8 mouse cellular contexts compared by ENCODE assay signal in the genomic region with DNA sequence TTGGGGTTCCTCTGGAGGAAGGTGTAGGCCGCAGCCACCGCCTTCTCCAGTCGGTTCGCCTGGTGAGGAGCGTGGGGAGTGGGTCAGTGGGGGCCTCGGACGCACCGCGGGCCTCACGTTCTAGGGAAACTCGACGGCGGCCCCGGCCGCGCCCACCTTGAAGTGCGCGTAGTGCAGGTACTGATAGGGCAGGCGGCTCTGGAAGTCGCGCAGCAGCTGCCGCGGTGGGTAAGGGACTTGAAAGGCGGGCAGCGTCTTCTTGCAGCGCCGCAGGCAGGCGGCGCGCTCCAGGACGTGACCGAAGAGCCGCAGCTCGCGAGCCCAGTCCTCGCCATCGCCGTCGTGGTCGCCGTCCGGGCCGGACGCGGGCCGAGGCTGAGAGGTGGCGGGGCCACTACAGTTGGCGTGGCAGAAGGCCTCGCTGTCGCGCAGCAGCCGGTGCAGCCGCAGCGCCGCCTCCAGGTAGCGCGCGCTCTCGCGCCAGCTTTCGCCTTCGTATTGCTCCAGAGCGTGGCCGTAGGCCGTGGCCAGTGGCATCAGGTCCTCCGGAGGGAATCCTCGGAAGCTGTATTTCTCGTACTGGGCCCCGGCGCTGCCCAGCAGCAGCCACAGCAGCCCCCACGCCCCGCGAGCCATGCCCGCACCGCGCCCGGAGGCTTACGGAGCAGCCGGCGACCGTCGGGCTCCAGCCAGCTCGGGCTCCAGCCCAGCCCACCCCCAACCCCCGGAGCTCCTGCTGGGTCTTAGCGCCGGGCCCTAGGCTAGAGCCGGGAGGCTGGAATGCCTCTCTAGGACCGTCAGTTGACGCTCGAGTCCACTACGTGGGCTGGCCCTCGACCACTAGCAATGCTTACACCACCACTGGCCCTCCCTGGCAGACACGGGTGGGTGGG. TPM values are rescaled to one million over a fixed set of nuclear protein-coding genes. Genes with fewer than 3 reads are reported as not detected.
DNase-seq lines count a peak whose midpoint lies in the region; ATAC-seq and TF ChIP-seq lines count a peak whose summit lies in the region.

A gene (minus strand): TSS at position 816 of the 893 bp plus-strand sequence.

- H3K36me3 ChIP-seq in heart, embryonic 12.5 days, result peaks cover 25% of the 10 kb centered on the region
- peaks cover 26% of the 10 kb centered on the region for H3K36me3 ChIP-seq in kidney, embryonic 15.5 days
- no peaks in the 10 kb centered on the region for H3K36me3 ChIP-seq in liver, embryonic 13.5 days
- H3K36me3 ChIP-seq in stomach, embryonic 15.5 days, result peaks cover 1% of the 10 kb centered on the region

- no peaks in the 10 kb centered on the region for H3K9me3 ChIP-seq in heart, embryonic 12.5 days (replicated peaks)
- H3K9me3 ChIP-seq in kidney, embryonic 15.5 days (replicated peaks), result no peaks in the 10 kb centered on the region
- H3K9me3 ChIP-seq in liver, embryonic 13.5 days (replicated peaks), result no peaks in the 10 kb centered on the region
- no peaks in the 10 kb centered on the region for H3K9me3 ChIP-seq in stomach, embryonic 15.5 days

- peak; percentile 96 for DNase-seq in 3T3-L1 (ENCODE audit: low read depth, low spot score)
- DNase-seq in liver, embryonic 13.5 days, result peak; percentile 29
- peak; percentile 61 for DNase-seq in natural killer cell, adult 2 months (ENCODE audit: low spot score in 2 of 2)

- H3K4me1 ChIP-seq in bone marrow, adult 2 months (ENCODE audit: control insufficient read depth, insufficient read depth, low read length), result no peaks in the 10 kb centered on the region
- peaks cover 6% of the 10 kb centered on the region; the same call in 1 of the 2 replicates for H3K4me1 ChIP-seq in embryonic fibroblast, embryonic 13.5 days (ENCODE audit: control insufficient read depth, insufficient read depth, low read length)
- H3K4me1 ChIP-seq in heart, embryonic 12.5 days (replicated peaks), result peaks cover 42% of the 10 kb centered on the region
- H3K4me1 ChIP-seq in kidney, embryonic 15.5 days, result peaks cover 65% of the 10 kb centered on the region
- H3K4me1 ChIP-seq in liver, embryonic 13.5 days (replicated peaks), result peaks cover 18% of the 10 kb centered on the region
- H3K4me1 ChIP-seq in stomach, embryonic 15.5 days, result peaks cover 32% of the 10 kb centered on the region

- peak within 1 kb of the TSS; percentile 90 for H3K9ac ChIP-seq in heart, embryonic 12.5 days
- peak within 1 kb of the TSS; percentile 75 for H3K9ac ChIP-seq in kidney, embryonic 15.5 days
- peak within 1 kb of the TSS; percentile 55 for H3K9ac ChIP-seq in liver, embryonic 13.5 days
- peak within 1 kb of the TSS; percentile 73 for H3K9ac ChIP-seq in stomach, embryonic 15.5 days

- peak within 1 kb of the TSS; percentile 20; the same call in 1 of the 2 replicates for H3K27ac ChIP-seq in bone marrow, adult 2 months (ENCODE audit: control insufficient read depth, insufficient read depth, low read depth, low read length, poor library complexity)
- peak within 1 kb of the TSS; percentile 92 for H3K27ac ChIP-seq in embryonic fibroblast, embryonic 13.5 days (ENCODE audit: insufficient read depth, low read length)
- peak within 1 kb of the TSS; percentile 94 for H3K27ac ChIP-seq in heart, embryonic 12.5 days (ENCODE audit: poor library complexity, severe bottlenecking)
- peak within 1 kb of the TSS; percentile 97 for H3K27ac ChIP-seq in kidney, embryonic 15.5 days
- H3K27ac ChIP-seq in liver, embryonic 13.5 days, result peak within 1 kb of the TSS; percentile 39
- peak within 1 kb of the TSS; percentile 96 for H3K27ac ChIP-seq in stomach, embryonic 15.5 days

- ATAC-seq in heart, embryonic 12.5 days (ENCODE audit: insufficient number of reproducible peaks, low FRiP score), result peak; percentile 92
- ATAC-seq in kidney, embryonic 15.5 days (replicated peaks; ENCODE audit: low FRiP score), result peak; percentile 96
- ATAC-seq in liver, embryonic 13.5 days (ENCODE audit: low read depth), result peak; percentile 78
- ATAC-seq in stomach, embryonic 15.5 days (ENCODE audit: insufficient read depth, low FRiP score, low read depth), result peak; percentile 93

- 8% methylated on average over 93 of the region's 93 CpGs for WGBS in bone marrow, adult 2 months
- WGBS in heart, embryonic 12.5 days, result 1% methylated on average over 91 of the region's 93 CpGs
- under 1% methylated on average over 93 of the region's 93 CpGs for WGBS in kidney, embryonic 15.5 days
- WGBS in liver, embryonic 13.5 days (ENCODE audit: insufficient replicate concordance), result 3% methylated on average over 93 of the region's 93 CpGs
- 1% methylated on average over 93 of the region's 93 CpGs for WGBS in stomach, embryonic 15.5 days

- no peaks in the 10 kb centered on the region for H3K27me3 ChIP-seq in heart, embryonic 12.5 days (replicated peaks)
- no peaks in the 10 kb centered on the region for H3K27me3 ChIP-seq in kidney, embryonic 15.5 days
- peaks cover 48% of the 10 kb centered on the region for H3K27me3 ChIP-seq in liver, embryonic 13.5 days
- H3K27me3 ChIP-seq in stomach, embryonic 15.5 days (replicated peaks), result no peaks in the 10 kb centered on the region

- TF ChIP-seq POLR2A in bone marrow, adult 2 months (IDR thresholded peaks at IDR 0.05; ENCODE audit: borderline replicate concordance, control insufficient read depth, low read depth, low read length), result no peak
- peak; percentile 81 for TF ChIP-seq POLR2A in embryonic fibroblast, embryonic 13.5 days (IDR thresholded peaks at IDR 0.05; ENCODE audit: low read depth, low read length)

- H3K4me2 ChIP-seq in heart, embryonic 12.5 days, result peak within 1 kb of the TSS; percentile 82
- peak within 1 kb of the TSS; percentile 85 for H3K4me2 ChIP-seq in kidney, embryonic 15.5 days
- peak within 1 kb of the TSS; percentile 65 for H3K4me2 ChIP-seq in liver, embryonic 13.5 days
- peak within 1 kb of the TSS; percentile 78 for H3K4me2 ChIP-seq in stomach, embryonic 15.5 days

- H3K4me3 ChIP-seq in bone marrow, adult 2 months (replicated peaks; ENCODE audit: control insufficient read depth, low read depth, low read length), result peak within 1 kb of the TSS; percentile 22
- peak within 1 kb of the TSS; percentile 97 for H3K4me3 ChIP-seq in embryonic fibroblast, embryonic 13.5 days (ENCODE audit: insufficient read depth, low read length)
- peak within 1 kb of the TSS; percentile 76 for H3K4me3 ChIP-seq in heart, embryonic 12.5 days
- H3K4me3 ChIP-seq in kidney, embryonic 15.5 days (replicated peaks), result peak within 1 kb of the TSS; percentile 80
- peak within 1 kb of the TSS; percentile 58 for H3K4me3 ChIP-seq in liver, embryonic 13.5 days (replicated peaks)
- H3K4me3 ChIP-seq in stomach, embryonic 15.5 days (replicated peaks), result peak within 1 kb of the TSS; percentile 79

- TF ChIP-seq CTCF in bone marrow, adult 2 months (IDR thresholded peaks at IDR 0.05; ENCODE audit: control insufficient read depth, insufficient read depth, low read length), result peak; percentile 41; the same call in 1 of the 2 replicates
- peak; percentile 71; the same call in 1 of the 2 replicates for TF ChIP-seq CTCF in embryonic fibroblast, embryonic 13.5 days (IDR thresholded peaks at IDR 0.05; ENCODE audit: borderline replicate concordance, insufficient read depth, low read length)

RNA-seq across cellular contexts. Expression of the gene that starts here (rescaled TPM):
- polyA plus RNA-seq in bone marrow, adult 2 months (2011; ENCODE audit: insufficient read depth, insufficient read length, low replicate concordance, missing spikeins), result 0.45 and 3.9 TPM in 2 replicates
- 75.2 and 85.8 TPM in 2 replicates for polyA plus RNA-seq in embryonic fibroblast, embryonic 13.5 days (2011; ENCODE audit: insufficient read length, low read depth, missing spikeins)
- polyA plus RNA-seq in heart, embryonic 12.5 days (2016; fragmentation: Nextera tagmentation; extraction: Ambion mirVana), result 69.7 and 78.3 TPM in 2 replicates
- polyA plus RNA-seq in kidney, embryonic 15.5 days (2015; fragmentation: Nextera tagmentation; extraction: Ambion mirVana), result 59.0 and 67.2 TPM in 2 replicates
- polyA plus RNA-seq in liver, embryonic 13.5 days (2015; fragmentation: Nextera tagmentation; extraction: Ambion mirVana), result 5.8 and 6.0 TPM in 2 replicates
- polyA plus RNA-seq in stomach, embryonic 15.5 days (2015; fragmentation: Nextera tagmentation; extraction: Ambion mirVana), result 57.6 and 61.7 TPM in 2 replicates

Comparison
In these comparisons a context has a peak if more than half of its experiments do, and no peak if none do; other contexts are left out.
1. Peak in every context shown above with its lines: DNase-seq, ATAC-seq, H3K4me3 ChIP-seq and H3K27ac ChIP-seq.
2. DNase-seq: peak in every context shown above with its lines; median percentile 96 in 3T3-L1; 61 in natural killer cell, adult 2 months; 29 in liver, embryonic 13.5 days.
3. H3K27ac ChIP-seq: peak in every context shown above with its lines; median percentile 97 in kidney, embryonic 15.5 days; 96 in stomach, embryonic 15.5 days; 94 in heart, embryonic 12.5 days; 92 in embryonic fibroblast, embryonic 13.5 days; 39 in liver, embryonic 13.5 days; 20 in bone marrow, adult 2 months.
4. H3K4me3 ChIP-seq: peak in every context shown above with its lines; median percentile 97 in embryonic fibroblast, embryonic 13.5 days; 80 in kidney, embryonic 15.5 days; 79 in stomach, embryonic 15.5 days; 76 in heart, embryonic 12.5 days; 58 in liver, embryonic 13.5 days; 22 in bone marrow, adult 2 months.